11 mouse cellular contexts compared by ENCODE assay signal in genomic region chr9:67549811-67550501, GRCm38 (mm10). TPM values are rescaled to one million over a fixed set of nuclear protein-coding genes. Genes with fewer than 3 reads are reported as not detected.
DNase-seq lines count a peak whose midpoint lies in the region; ATAC-seq and TF ChIP-seq lines count a peak whose summit lies in the region.
"Had no signal": no experiment of that assay in that cellular context is flagged by ENCODE, and none has a peak within 500 bp of the region (broad histone marks: within the 10 kb centered on the region; RNA-seq: fewer than 3 reads in every experiment).

No protein-coding gene starts in this region.

- peak overlapping the region; percentile 57; the same call in 1 of the 2 replicates for H3K27ac ChIP-seq in kidney, postnatal 0 days
- peak overlapping the region; percentile 52; the same call in 1 of the 2 replicates for H3K27ac ChIP-seq in embryonic facial prominence, embryonic 15.5 days (replicated peaks)
- H3K27ac ChIP-seq in limb, embryonic 15.5 days: peak overlapping the region; percentile 68
- H3K27ac ChIP-seq: midbrain, embryonic 12.5 days had no signal

- DNase-seq in kidney, postnatal 0 days (ENCODE audit: low spot score): peak; percentile 44
- DNase-seq in kidney, adult 11 months: no peak
- peak; percentile 31 for DNase-seq in brain, adult 2 months (ENCODE audit: low read depth, low spot score)
- DNase-seq in adrenal gland, adult 18-20 months (ENCODE audit: low spot score in 2 of 2): no peak
- DNase-seq in cerebellum, adult 11-12 months: no peak
- DNase-seq in T-cell, adult 2 months (ENCODE audit: low spot score): no peak
- DNase-seq: cerebellum, postnatal 14 days; right cerebral cortex, postnatal 25 days had no signal

- 86% methylated on average over 8 of the region's 8 CpGs for WGBS in kidney, postnatal 0 days
- 88% methylated on average over 8 of the region's 8 CpGs for WGBS in embryonic facial prominence, embryonic 15.5 days
- 84% methylated on average over 8 of the region's 8 CpGs for WGBS in limb, embryonic 15.5 days

- H3K9ac ChIP-seq in kidney, postnatal 0 days (ENCODE audit: low read depth, low read length): no peak overlapping the region
- no peak overlapping the region for H3K9ac ChIP-seq in embryonic facial prominence, embryonic 15.5 days
- H3K9ac ChIP-seq in limb, embryonic 15.5 days: no peak overlapping the region
- H3K9ac ChIP-seq: midbrain, embryonic 12.5 days had no signal

- TF ChIP-seq CTCF in kidney, postnatal 0 days (IDR thresholded peaks at IDR 0.05; ENCODE audit: low read depth): no peak

- no peaks in the 10 kb centered on the region for H3K9me3 ChIP-seq in kidney, postnatal 0 days (replicated peaks; ENCODE audit: low read length)
- H3K9me3 ChIP-seq in embryonic facial prominence, embryonic 15.5 days (replicated peaks): no peaks in the 10 kb centered on the region
- H3K9me3 ChIP-seq in limb, embryonic 15.5 days: no peaks in the 10 kb centered on the region
- H3K9me3 ChIP-seq: midbrain, embryonic 12.5 days had no signal

- ATAC-seq in kidney, postnatal 0 days (replicated peaks; ENCODE audit: low FRiP score, low read depth): no peak
- peak; percentile 57 for ATAC-seq in embryonic facial prominence, embryonic 15.5 days (ENCODE audit: insufficient number of reproducible peaks, low FRiP score, low TSS enrichment, low read depth)
- no peak for ATAC-seq in limb, embryonic 15.5 days (ENCODE audit: insufficient number of reproducible peaks, low FRiP score, low TSS enrichment, low read depth)

- H3K27me3 ChIP-seq in kidney, postnatal 0 days (ENCODE audit: insufficient read depth, low read length): no peaks in the 10 kb centered on the region
- no peaks in the 10 kb centered on the region for H3K27me3 ChIP-seq in embryonic facial prominence, embryonic 15.5 days
- H3K27me3 ChIP-seq in limb, embryonic 15.5 days: no peaks in the 10 kb centered on the region
- H3K27me3 ChIP-seq: midbrain, embryonic 12.5 days had no signal

- H3K4me3 ChIP-seq in kidney, postnatal 0 days (replicated peaks; ENCODE audit: low read depth, low read length): no peak overlapping the region
- H3K4me3 ChIP-seq in embryonic facial prominence, embryonic 15.5 days (replicated peaks): no peak overlapping the region
- H3K4me3 ChIP-seq in limb, embryonic 15.5 days: no peak overlapping the region
- H3K4me3 ChIP-seq: midbrain, embryonic 12.5 days had no signal

- no peaks in the 10 kb centered on the region for H3K36me3 ChIP-seq in kidney, postnatal 0 days (ENCODE audit: insufficient read depth, low read length)
- no peaks in the 10 kb centered on the region for H3K36me3 ChIP-seq in embryonic facial prominence, embryonic 15.5 days
- 0 out of 2 replicates have a peak, but pooled peaks cover 6% of the 10 kb centered on the region for H3K36me3 ChIP-seq in limb, embryonic 15.5 days
- H3K36me3 ChIP-seq: midbrain, embryonic 12.5 days had no signal

- no peak overlapping the region for H3K4me2 ChIP-seq in kidney, postnatal 0 days (ENCODE audit: low read length)
- no peak overlapping the region for H3K4me2 ChIP-seq in embryonic facial prominence, embryonic 15.5 days (replicated peaks)
- no peak overlapping the region for H3K4me2 ChIP-seq in limb, embryonic 15.5 days
- H3K4me2 ChIP-seq: midbrain, embryonic 12.5 days had no signal

- H3K4me1 ChIP-seq in kidney, postnatal 0 days (replicated peaks; ENCODE audit: insufficient read depth, low read length): peaks cover 11% of the 10 kb centered on the region; the same call in 1 of the 2 replicates
- H3K4me1 ChIP-seq in embryonic facial prominence, embryonic 15.5 days: peaks cover 21% of the 10 kb centered on the region
- H3K4me1 ChIP-seq in limb, embryonic 15.5 days: peaks cover 14% of the 10 kb centered on the region

RNA-seq across cellular contexts. Expression of gene Tln2, which starts 9.5 kb away (rescaled TPM):
- polyA plus RNA-seq in kidney, postnatal 0 days (2015; fragmentation: Nextera tagmentation; extraction: Ambion mirVana): 24.8 and 25.6 TPM in 2 replicates
- 33.9 and 37.2 TPM in 2 replicates for polyA plus RNA-seq in embryonic facial prominence, embryonic 15.5 days (2015; fragmentation: Nextera tagmentation; extraction: Ambion mirVana)
- polyA plus RNA-seq in limb, embryonic 15.5 days (2015; fragmentation: Nextera tagmentation; extraction: Ambion mirVana): 28.6 and 30.7 TPM in 2 replicates
- 10 to 100 TPM; 24.6 to 27.5 TPM for total RNA-seq in adrenal gland, adult 18-20 months (2021)

Comparison
In these comparisons a context has a peak if more than half of its experiments do, and no peak if none do; other contexts are left out.
1. DNase-seq: peak in kidney, postnatal 0 days (single experiment) and brain, adult 2 months (single experiment); none in kidney, adult 11 months (single experiment), adrenal gland, adult 18-20 months (0 of 2), cerebellum, adult 11-12 months (single experiment) and T-cell, adult 2 months (single experiment).
2. Peak in every context shown above with its lines, with median percentiles within 50 percentile points of each other: H3K27ac ChIP-seq.